Mouse (Mus musculus) olfactory bulb, adult 2 months (tissue): Measurements from ENCODE around the gene Zfp809.

Experiments
- CTCF ChIP-seq: fragments of 200-500 bp; IDR thresholded peaks from 2 replicates; pipeline ENCODE4 v1.5.1; 2012; ENCODE audit warnings: low read depth, mild to moderate bottlenecking, low read length, moderate library complexity; ENCODE audit not compliant: insufficient read depth
- POLR2A ChIP-seq: fragments of 200-500 bp; IDR thresholded peaks from 2 replicates; pipeline ENCODE4 v1.6.1; 2012; ENCODE audit warnings: mild to moderate bottlenecking, low read depth, low read length, moderate library complexity; ENCODE audit not compliant: insufficient read depth

DNA sequence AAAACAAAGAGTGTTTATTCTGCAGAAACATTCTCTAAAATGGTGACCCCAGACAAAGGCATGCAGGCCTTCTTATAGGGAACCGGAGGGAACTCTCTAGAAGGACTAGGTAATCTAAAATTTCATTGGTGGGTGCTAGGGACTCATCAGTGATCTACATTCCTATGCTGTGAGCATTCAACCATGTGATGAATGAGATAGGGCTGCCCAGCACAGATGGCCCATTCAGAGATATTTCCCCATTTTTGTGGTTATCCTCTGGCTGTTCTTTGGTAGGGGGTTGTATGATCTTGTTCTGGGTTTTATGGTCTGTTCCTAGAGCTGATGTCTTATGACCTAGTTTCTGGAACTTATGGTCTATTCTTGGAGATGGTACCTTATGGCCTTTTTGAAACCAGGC, 43.4 kb downstream of the Zfp809 start:
- TF ChIP-seq CTCF = no peak
- no peak for TF ChIP-seq POLR2A
